Mouse (Mus musculus) T-helper 17 cell (primary cell): ENCODE results near the gene Ephb1.

Source experiments
- in situ Hi-C, 2 experiments: fragments of 300-600 bp; cut with MboI, MseI; formaldehyde crosslinking; loops; 1 replicate in 1 of 2; 2 replicates in 1 of 2; pipeline ENCODE4 v1.15.1; 2025; ENCODE audit warnings: high pct_unique_total_duplicates in 2 of 2

Gene Ephb1

GRCm38 (mm10) chr9:101933946-101934573 lies 420.4 kb downstream of the Ephb1 start:
- in situ Hi-C loops: no loop called here

GRCm38 (mm10) chr9:101924829-101925228 lies 429.7 kb downstream of the Ephb1 start:
- in situ Hi-C loops: no loop called here

DNA sequence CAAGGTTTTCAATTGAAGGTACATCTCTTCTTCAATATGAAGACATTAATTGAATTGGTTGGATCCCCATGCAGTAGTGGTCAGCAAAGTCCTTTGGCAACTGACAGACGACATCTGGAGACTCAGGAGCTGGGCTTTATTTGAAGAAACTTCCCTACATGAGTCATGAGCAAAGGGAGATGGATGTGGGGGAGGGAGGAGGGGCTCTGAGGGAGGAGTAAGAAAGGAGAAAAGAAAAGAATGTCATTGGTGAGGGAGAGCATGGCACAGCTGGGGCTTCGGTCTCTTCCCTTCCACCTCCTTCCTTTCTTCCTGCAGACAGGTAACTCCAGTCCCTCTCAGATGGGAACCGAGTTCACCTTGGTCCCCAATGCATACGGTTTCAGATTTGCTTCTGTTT lies 431.6 kb downstream of the Ephb1 start:
- in situ Hi-C loops: no loop called here

GRCm38 (mm10) chr9:101919324-101919723 lies 435.2 kb downstream of the Ephb1 start:
- in situ Hi-C loops: no loop called here

- in situ Hi-C loops: no loop called here
These were observed 435.7 kb downstream of the Ephb1 start for GRCm38 (mm10) chr9:101918771-101919170.

GRCm38 (mm10) chr9:101915082-101915481 lies 439.4 kb downstream of the Ephb1 start:
- in situ Hi-C loops: no loop called here

DNA sequence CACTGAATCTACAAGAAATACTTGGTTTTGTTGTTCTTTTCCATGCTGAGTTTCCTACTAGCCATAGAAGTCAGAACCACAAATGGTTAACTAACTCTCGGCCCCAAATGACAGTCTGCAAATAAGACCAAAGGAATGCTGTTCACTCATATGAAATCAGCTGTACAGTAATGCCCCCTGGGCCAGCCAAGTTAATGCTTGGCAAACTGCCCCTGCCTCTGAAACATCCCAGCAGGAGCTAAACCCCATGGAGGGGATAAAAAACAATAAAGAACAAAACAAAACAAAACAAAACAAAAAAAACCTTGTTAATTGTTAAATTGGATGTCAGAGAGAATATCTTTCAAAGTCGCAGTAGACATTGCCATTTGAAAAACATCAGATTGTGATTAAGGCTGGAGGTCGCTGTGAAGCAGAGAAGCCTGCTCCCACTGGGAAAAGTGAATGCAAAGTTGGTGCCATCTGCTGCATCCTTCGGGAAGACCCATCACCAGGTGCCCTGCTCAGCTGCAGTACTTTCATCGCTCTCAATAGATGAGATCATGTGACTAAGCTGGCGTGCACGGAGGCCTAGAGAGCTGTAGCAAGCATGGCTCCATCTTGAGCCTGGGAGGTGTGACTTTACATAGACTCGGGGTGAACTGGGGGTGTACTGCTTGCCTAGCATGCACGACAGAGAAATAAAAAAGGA lies 443.2 kb downstream of the Ephb1 start:
- in situ Hi-C loops: no loop called here

- in situ Hi-C loops: no loop called here
These were observed 445.0 kb downstream of the Ephb1 start for GRCm38 (mm10) chr9:101909491-101909890.

DNA sequence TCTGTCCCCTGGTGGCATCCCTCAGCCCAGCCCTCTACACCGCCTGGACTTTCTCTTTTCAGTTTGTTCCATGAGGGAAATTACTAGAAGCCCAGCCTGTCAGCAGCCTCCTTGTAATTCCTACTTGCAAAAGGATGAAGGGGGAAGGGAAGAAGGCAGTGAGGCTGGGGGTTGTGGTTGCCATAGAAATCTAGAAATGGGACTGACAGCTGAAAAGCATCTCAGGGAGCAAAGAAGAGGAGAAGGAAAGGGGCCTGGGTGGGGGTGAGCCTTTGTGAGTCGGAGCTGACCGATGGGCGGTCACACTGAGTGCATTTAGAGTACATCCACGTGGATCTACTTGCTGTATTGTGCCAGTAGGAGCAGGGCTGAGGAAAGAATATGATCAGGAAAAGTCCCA lies 445.6 kb downstream of the Ephb1 start:
- in situ Hi-C loops: no loop called here

DNA sequence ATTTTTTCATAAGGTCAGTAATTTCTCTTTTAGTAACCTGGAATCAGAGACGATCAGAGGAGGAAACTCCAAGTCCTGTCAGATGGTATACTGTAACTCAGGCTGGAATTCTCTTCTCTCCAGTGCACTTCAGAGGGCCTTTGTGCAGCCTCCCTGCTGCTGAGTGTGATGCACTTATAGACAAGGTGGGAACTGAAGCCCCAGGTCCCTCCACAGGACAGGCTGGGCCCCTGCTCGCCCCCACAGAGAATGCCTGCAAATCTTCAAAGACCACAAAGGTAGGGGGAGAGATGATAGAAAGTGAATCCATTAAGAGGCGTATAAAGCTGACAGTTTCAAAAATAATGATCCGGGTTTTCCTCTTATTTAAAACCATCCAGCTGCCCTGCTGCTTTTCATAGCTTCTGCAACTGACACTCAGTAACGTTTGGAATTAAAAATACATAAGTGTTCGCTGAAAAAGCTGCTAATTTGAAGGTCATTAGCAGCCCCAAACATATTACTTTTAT lies 446.7 kb downstream of the Ephb1 start:
- in situ Hi-C loops: no loop called here

- in situ Hi-C loops: no loop called here
These were observed 451.1 kb downstream of the Ephb1 start for GRCm38 (mm10) chr9:101903406-101903805.

DNA sequence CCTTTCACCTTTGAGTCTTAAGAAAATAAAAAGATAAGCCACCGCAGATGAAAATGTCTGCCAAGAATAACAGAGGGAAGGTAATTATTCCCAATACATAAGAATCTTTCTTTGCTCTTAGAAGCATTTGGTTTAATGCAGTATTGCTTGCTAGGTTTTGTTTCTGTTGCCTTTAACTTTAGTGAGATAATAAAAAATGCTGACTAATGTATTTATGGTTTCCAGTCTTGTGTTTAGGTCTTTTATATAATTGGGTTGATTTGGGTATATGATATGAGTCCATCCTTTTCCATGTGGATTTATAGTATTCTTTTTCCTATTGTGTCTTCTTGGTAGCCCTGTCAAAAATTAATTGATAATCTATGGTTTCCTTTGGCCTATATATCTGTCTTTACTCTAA lies 456.6 kb downstream of the Ephb1 start:
- in situ Hi-C loops: no loop called here

GRCm38 (mm10) chr9:101883295-101883694 lies 471.2 kb downstream of the Ephb1 start:
- in situ Hi-C loops: no loop called here

DNA sequence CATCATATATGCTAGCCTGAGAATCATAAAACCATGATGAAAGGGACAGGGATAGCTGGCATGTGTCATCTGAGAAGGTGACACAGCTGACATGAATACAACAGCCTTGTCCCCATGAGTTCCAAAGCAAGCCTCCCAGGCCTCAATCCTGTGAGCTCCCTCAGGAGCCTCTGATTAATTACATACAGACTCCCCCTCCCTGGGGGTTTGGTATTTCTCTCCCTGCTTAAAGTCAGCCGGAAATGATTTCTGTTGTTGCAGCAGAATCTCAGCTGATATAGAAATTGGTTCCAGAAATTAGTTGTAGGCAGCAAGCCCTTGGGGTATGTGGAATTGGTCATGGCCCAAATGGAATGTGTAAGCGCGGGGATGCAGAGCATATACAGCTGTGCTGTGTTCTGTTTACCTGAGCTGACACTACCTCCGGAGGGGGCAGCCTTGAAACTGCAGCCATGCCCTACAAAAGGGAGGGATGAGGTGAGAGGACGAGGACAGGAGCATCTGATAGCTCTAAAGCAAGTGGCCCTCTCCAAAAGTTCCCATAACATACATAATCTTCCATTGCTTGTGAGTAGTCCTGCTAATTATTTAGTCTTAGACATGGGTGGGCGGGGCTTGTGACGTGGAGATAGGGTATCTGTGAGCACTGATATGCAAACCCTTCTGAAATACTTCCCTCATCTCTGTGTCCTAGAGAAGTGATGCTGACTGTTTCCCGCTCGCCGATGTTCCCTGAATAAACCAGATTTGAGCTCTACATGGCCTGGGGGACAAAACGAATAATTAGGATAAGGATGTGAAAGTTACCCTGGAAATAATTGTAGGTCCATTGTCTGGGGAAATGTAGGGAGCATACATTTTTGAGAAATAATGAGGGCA lies 477.1 kb downstream of the Ephb1 start:
- in situ Hi-C loops: no loop called here

GRCm38 (mm10) chr9:101875306-101875705 lies 479.2 kb downstream of the Ephb1 start:
- in situ Hi-C loops: no loop called here
